Mouse (Mus musculus): Measurements from ENCODE around the gene Acoxl. TPM values are rescaled to one million over a fixed set of nuclear protein-coding genes. Genes with fewer than 3 reads are reported as not detected.

Acoxl gene
- total and polyA plus RNA-seq, 3 experiments = 0.14 TPM; not detected in 2

DNA sequence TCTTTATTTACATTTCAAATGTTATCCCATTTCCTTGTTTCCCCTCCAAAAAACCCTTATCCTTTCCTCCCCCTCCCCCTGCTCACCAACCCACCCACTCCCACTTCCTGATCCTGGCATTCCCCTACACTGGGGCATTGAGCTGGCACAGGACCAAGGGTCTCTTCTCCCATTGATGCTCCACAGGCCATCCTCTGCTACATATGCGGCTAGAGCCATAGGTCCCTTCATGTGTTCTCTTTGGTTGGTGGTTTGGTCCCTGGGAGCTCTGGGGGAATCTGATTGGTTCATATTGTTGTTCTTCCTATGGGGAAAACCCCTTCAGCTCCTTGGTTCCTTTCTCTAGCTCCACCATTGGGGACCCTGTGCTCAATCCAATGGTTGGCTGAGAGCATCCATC is 145.3 kb downstream of the Acoxl start:
- no peak overlapping the region for H3K4me3 ChIP-seq
- no peaks in the 10 kb centered on the region for H3K79me2 ChIP-seq (replicated peaks; ENCODE audit: control insufficient read depth, insufficient read depth, low read length)
- no peaks in the 10 kb centered on the region for H3K27me3 ChIP-seq (ENCODE audit: control insufficient read depth, insufficient read depth, low read length)
- WGBS = 96% methylated on average over 1 of the region's 1 CpGs
- H3K9ac ChIP-seq (ENCODE audit: low read depth, low read length) = no peak overlapping the region
- no peaks in the 10 kb centered on the region for H3K36me3 ChIP-seq (ENCODE audit: control insufficient read depth, insufficient read depth, low read length)
- intact Hi-C loops (cut with DNase I) = no loop called here
- H3K27ac ChIP-seq = no peak overlapping the region
- no peaks in the 10 kb centered on the region for H3K4me1 ChIP-seq (ENCODE audit: control insufficient read depth, insufficient read depth, low read length)
- DNase-seq = no peak
- no peak for TF ChIP-seq CTCF (IDR thresholded peaks at IDR 0.05)

DNA sequence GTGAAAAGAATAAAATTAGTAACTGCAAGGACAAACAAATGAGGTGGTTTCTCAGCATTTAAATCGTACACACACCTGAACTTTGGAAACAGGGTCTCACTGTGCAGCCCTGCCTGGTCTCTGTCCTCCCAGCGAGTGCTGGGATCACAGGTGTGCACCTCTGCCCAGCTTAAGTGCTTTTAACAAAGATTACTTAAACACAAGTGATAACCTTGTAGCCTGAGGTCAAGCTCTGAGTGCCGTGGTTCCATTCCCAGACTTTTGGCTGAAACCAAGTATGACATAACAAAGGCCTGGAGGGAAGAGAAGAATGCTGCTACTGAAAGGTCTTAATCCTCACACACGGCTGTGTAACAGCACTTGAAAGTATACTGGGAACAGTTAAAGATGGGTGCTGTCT is 149.0 kb downstream of the Acoxl start:
- Histone ChIP-seq H3K4me1 (ENCODE audit: control insufficient read depth, insufficient read depth, low read length) (0 out of 2 replicates have a peak, but pooled peaks cover 1% of the 10 kb centered on the region), H3K36me3 (ENCODE audit: control insufficient read depth, insufficient read depth, low read length) (no peaks in the 10 kb centered on the region), H3K9ac (ENCODE audit: low read depth, low read length) (no peak overlapping the region), H3K27me3 (ENCODE audit: control insufficient read depth, insufficient read depth, low read length) (no peaks in the 10 kb centered on the region), H3K27ac (no peak overlapping the region), H3K79me2 (replicated peaks; ENCODE audit: control insufficient read depth, insufficient read depth, low read length) (no peaks in the 10 kb centered on the region), H3K4me3 (no peak overlapping the region)
- WGBS = 45% methylated on average over 4 of the region's 4 CpGs
- no peak for DNase-seq
- intact Hi-C loops (cut with DNase I) = no loop called here
- no peak for TF ChIP-seq CTCF (IDR thresholded peaks at IDR 0.05)
- no peak for TF ChIP-seq POLR2A (IDR thresholded peaks at IDR 0.05; ENCODE audit: insufficient read depth, low read depth, low read length)
- TF ChIP-seq EP300 (IDR thresholded peaks at IDR 0.05; ENCODE audit: insufficient read depth, low read depth, low read length) = no peak

DNA sequence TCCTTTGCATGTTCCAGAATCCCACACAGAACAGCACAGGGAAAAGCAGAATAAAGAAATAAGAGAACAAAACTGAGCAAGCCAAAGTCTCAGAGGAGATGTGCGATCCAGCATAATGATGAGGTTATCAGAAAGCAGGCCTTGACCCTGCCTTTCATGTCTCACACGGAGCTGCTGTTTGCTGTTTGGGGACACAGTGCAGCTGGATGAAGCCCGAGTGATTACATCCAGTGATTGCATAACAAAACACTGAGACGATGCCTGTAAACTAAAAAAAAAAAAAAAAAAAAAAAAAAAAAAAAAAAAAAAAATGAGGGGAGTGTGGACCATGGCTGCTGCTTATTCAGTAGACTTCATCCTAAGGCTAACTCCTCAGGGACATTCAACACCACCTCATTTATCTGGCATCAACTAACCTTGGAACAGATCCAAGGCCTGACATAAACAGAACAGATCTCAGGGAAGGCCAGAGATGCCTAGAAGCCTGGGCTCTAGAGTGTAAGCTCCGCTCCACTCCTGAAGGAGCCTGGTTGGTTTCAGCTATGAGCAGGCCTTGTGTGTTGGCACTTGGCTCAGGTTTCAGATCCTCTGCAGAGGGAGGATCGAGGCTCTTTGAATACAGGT is 152.3 kb downstream of the Acoxl start:
- no peak for TF ChIP-seq POLR2A (IDR thresholded peaks at IDR 0.05; ENCODE audit: insufficient read depth, low read depth, low read length)
- no peak for TF ChIP-seq EP300 (IDR thresholded peaks at IDR 0.05; ENCODE audit: insufficient read depth, low read depth, low read length)
- TF ChIP-seq CTCF (IDR thresholded peaks at IDR 0.05) = no peak
- Histone ChIP-seq H3K36me3 (ENCODE audit: control insufficient read depth, insufficient read depth, low read length) (no peaks in the 10 kb centered on the region), H3K27me3 (ENCODE audit: control insufficient read depth, insufficient read depth, low read length) (no peaks in the 10 kb centered on the region), H3K27ac (no peak overlapping the region), H3K79me2 (replicated peaks; ENCODE audit: control insufficient read depth, insufficient read depth, low read length) (no peaks in the 10 kb centered on the region), H3K4me1 (ENCODE audit: control insufficient read depth, insufficient read depth, low read length) (0 out of 2 replicates have a peak, but pooled peaks cover 1% of the 10 kb centered on the region), H3K4me3 (no peak overlapping the region), H3K9ac (ENCODE audit: low read depth, low read length) (no peak overlapping the region)
- WGBS = 42% methylated on average over 6 of the region's 6 CpGs
- intact Hi-C loops (cut with DNase I) = no loop called here
- DNase-seq = peak in 1 of 2 experiments; percentile 55

DNA sequence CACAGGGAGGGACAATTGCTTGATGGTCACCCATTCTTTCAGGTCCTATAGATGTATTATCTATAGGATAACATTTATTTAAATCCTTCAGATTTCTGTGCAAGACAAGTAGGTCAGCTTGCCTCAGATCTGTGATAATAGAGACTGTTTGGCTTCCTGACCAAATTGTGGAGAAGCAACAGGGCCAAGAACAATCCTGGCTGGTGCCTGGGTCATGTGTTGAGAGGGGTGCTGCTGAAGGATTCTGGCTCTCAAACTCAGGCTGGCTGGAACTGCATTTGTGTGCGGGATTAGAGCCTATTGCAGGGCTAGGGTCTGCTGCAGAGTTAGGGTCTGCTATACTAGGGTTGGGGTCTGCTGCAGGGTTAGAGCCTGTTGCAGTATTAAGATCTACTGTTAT is 153.0 kb downstream of the Acoxl start:
- Histone ChIP-seq H3K4me3 (no peak overlapping the region), H3K9ac (ENCODE audit: low read depth, low read length) (no peak overlapping the region), H3K79me2 (replicated peaks; ENCODE audit: control insufficient read depth, insufficient read depth, low read length) (no peaks in the 10 kb centered on the region), H3K27ac (no peak overlapping the region), H3K4me1 (ENCODE audit: control insufficient read depth, insufficient read depth, low read length) (0 out of 2 replicates have a peak, but pooled peaks cover 1% of the 10 kb centered on the region), H3K36me3 (ENCODE audit: control insufficient read depth, insufficient read depth, low read length) (no peaks in the 10 kb centered on the region), H3K27me3 (ENCODE audit: control insufficient read depth, insufficient read depth, low read length) (no peaks in the 10 kb centered on the region)
- peak; percentile 43 to 56 for DNase-seq
- intact Hi-C loops (cut with DNase I) = no loop called here
- 60% methylated on average over 1 of the region's 1 CpGs for WGBS
- no peak for TF ChIP-seq POLR2A (IDR thresholded peaks at IDR 0.05; ENCODE audit: insufficient read depth, low read depth, low read length)

DNA sequence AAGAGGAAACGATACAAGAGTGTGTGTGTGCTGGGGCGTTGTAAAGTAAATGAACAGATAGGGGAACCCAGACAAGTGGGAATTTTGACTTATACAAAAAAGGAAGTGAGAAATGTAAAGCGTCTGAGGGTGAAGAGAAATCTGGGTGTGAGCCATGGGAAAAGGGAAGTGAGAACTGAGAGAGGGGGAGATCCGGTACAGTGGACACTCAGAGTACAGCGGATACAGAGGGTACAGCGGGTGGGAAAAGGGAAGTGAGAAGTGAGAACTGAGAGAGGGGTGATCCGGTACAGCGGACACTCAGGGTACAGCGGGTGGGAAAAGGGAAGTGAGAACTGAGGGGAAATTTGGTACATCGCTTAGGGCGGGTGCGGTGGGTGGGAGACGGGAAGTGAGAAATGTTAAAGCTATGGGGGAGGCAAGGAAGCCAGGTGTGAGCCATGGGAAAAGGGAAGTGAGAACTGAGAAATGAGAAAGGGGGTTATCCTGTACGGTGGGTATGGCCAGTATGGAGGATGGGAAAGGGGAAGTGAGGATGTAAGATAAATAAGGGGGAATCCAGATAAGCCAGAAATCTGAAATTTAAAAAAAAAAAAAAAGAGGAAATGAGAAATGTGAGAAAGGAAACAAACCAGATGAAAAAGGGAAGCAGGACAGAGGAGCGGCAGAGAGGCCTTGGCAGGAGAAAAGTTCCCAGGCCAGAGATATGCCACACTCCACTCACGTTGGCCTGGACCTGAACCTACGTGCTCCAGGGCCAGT is 170.2 kb downstream of the Acoxl start:
- H3K79me2 ChIP-seq (replicated peaks; ENCODE audit: control insufficient read depth, insufficient read depth, low read length) = no peaks in the 10 kb centered on the region
- no peak for DNase-seq
- intact Hi-C loops (cut with DNase I) = no loop called here
- no peaks in the 10 kb centered on the region for H3K4me1 ChIP-seq (ENCODE audit: control insufficient read depth, insufficient read depth, low read length)
- H3K4me3 ChIP-seq = no peak overlapping the region
- TF ChIP-seq EP300 (IDR thresholded peaks at IDR 0.05; ENCODE audit: insufficient read depth, low read depth, low read length) = no peak
- no peak for TF ChIP-seq CTCF (IDR thresholded peaks at IDR 0.05)
- no peak for TF ChIP-seq POLR2A (IDR thresholded peaks at IDR 0.05; ENCODE audit: insufficient read depth, low read depth, low read length)
- no peaks in the 10 kb centered on the region for H3K27me3 ChIP-seq (ENCODE audit: control insufficient read depth, insufficient read depth, low read length)
- no peak overlapping the region for H3K9ac ChIP-seq (ENCODE audit: low read depth, low read length)
- H3K27ac ChIP-seq = no peak overlapping the region
- H3K36me3 ChIP-seq (ENCODE audit: control insufficient read depth, insufficient read depth, low read length) = no peaks in the 10 kb centered on the region
- WGBS = 65% methylated on average over 17 of the region's 17 CpGs

DNA sequence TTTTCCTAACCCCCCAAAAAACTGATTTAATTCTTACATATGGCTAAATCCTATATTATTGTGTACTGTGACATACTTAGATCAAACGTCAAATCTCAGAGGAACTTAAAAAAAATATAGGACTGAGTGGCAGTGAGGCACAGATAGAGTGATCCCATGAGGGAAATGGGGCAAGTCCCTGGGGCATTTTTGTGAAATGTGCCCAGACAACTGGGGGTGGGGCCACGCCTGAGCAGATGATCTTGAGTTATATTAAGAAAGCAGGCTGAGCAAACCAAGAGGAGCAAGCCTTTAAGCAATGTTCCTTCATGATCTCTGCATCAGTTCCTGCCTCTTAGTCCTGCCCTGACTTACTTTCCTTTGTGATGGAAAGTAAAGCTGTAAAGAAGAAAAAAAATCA is 175.9 kb downstream of the Acoxl start:
- WGBS = 67% methylated on average over 2 of the region's 2 CpGs

More for the DNA sequence above, 175.9 kb downstream of the Acoxl start:
- no peaks in the 10 kb centered on the region for H3K4me1 ChIP-seq (ENCODE audit: control insufficient read depth, insufficient read depth, low read length)
- H3K27me3 ChIP-seq (ENCODE audit: control insufficient read depth, insufficient read depth, low read length) = no peaks in the 10 kb centered on the region
- DNase-seq = no peak
- H3K79me2 ChIP-seq (replicated peaks; ENCODE audit: control insufficient read depth, insufficient read depth, low read length) = no peaks in the 10 kb centered on the region
- no peaks in the 10 kb centered on the region for H3K36me3 ChIP-seq (ENCODE audit: control insufficient read depth, insufficient read depth, low read length)
- no peak overlapping the region for H3K27ac ChIP-seq
- H3K4me3 ChIP-seq = no peak overlapping the region
- no peak overlapping the region for H3K9ac ChIP-seq (ENCODE audit: low read depth, low read length)
- no peak for TF ChIP-seq CTCF (IDR thresholded peaks at IDR 0.05)
- no peak for TF ChIP-seq EP300 (IDR thresholded peaks at IDR 0.05; ENCODE audit: insufficient read depth, low read depth, low read length)
- TF ChIP-seq POLR2A (IDR thresholded peaks at IDR 0.05; ENCODE audit: insufficient read depth, low read depth, low read length) = no peak
- intact Hi-C loops (cut with DNase I) = no loop called here

Data from heart, adult 2 months (tissue).